Mouse (Mus musculus) v-Abl transformed pro-B cells (cell line): Measurements from ENCODE around the gene Gale.

Source experiments
- in situ Hi-C, 2 experiments: fragments of 400-800 bp; cut with MboI; formaldehyde crosslinking; loops; one replicate each; pipeline ENCODE4 v1.15.1; 2025; ENCODE audit not compliant: unreplicated experiment in 2 of 2

Gale gene

DNA sequence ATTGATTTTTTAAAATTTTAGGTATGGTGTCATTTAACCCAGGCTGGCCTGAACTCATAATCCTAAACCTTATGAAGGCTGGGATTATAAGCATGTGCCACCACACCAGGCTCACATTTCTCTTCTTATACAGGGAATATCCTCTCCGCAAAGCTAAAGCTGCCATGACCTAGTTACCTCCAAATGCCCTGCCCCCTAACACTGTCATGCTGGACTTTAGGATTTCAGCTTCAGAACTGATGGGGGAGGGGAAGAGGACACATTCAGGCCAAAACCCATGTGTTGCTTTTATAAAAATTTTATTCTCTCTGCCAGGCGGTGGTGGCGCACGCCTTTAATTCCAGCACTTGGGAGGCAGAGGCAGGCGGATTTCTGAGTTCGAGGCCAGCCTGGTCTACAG, 30.4 kb downstream of the Gale start:
- in situ Hi-C loops = no loop called here

- in situ Hi-C loops = no loop called here
Measured at GRCm38 (mm10) chr4:135995118-135995517, 31.6 kb downstream of the Gale start.

GRCm38 (mm10) chr4:136004107-136004675, 40.7 kb downstream of the Gale start:
- in situ Hi-C loops = no loop called here

DNA sequence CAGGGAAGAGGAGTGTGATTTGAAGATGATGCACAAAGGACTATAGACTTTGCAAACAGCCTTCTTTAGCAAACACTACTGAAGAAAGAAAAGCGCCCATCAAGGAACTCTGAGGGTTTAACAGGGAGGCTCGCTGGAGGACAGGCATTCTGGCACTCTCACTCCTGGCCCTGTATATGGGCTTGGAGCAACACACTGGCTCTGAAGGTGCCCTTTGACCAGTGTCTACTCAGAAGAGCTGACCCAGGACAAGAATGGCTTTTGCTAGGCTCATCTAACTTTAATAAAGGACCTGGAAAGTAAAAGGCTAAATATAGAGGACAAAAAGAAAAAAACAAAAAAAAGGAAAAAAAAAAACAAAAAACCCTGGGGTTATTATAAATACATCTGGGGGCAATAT, 41.4 kb downstream of the Gale start:
- in situ Hi-C loops = no loop called here

DNA sequence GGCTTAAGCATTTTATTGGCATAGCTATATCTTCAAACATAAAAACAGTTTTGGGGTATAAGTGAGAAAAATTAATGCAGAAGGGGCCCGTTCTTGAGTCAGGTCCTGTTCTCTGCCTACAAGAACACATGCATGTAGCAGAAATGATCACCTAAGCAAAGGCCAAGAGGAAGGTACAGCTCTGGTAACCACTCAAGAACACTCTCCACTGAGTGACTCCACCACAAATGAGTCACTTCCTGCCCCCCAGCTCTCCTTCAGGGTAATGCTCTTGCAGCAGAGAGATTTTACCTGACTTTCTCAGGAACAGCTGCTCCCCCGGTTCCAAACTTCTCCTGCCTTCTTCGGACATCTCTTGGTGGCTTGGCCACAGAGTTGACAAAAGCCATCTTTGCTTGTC, 43.3 kb downstream of the Gale start:
- in situ Hi-C loops = no loop called here

DNA sequence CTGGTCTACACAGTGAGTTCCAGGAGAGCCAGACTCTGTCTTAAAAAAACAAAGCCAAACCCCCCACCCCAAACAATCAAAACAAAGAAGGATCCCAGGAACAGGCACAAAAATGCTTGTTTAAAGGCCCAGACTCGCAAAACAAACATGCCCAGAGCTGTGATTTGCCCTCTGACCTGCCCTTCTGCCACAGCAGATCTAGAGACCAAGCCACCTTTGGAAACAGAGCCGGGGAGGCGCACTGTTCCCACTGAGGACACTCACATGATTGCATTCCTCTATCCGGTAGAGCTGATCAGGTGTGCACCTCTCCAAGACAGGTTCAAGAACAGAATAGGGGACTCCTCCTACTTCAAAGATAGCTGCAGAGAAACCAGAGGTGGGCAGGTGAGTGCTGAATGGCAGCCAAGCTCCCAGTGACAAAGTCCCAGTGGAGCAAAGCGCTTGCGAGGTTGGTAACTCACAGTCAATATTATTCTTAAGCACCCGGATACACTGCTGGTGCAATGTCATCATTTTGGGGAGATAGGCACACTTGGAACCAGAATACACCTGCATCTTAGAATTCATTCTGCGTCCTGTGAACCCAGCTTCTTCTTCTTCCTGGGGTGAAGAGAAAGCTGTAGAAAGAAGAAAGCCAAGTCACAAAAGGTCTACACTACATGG, 45.4 kb downstream of the Gale start:
- in situ Hi-C loops = no loop called here

DNA sequence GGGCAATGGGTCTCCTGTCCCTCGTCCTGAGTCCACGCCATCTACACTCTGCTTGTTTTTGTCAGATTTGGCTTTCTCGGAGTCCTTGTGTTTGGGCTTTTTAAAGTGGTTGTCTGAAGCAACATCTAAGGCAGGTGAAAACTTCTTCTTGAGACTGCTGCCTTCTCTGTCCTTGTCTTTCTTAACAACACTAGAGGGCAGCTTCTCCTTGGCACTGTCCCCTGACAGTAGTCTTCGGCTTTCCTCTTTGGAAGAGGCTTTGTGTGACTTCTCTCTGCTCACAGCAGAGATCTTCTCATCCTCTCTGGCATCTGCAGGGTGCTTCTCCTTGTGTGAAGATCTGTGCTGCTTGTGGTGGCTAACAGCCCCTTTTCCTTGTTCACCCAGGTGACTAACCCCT, 47.1 kb downstream of the Gale start:
- in situ Hi-C loops = no loop called here

GRCm38 (mm10) chr4:136016059-136016602, 52.6 kb downstream of the Gale start:
- in situ Hi-C loops = loop anchor here in 1 of 2 experiments (5.0 kb wide), 1 partner anchor 36 kb away; the partner anchor contains the start of gene Rpl11
